ENCODE assay signal across 17 mouse cellular contexts in genomic region chr11:11895479-11895878, GRCm38 (mm10). TPM values are rescaled to one million over a fixed set of nuclear protein-coding genes. Genes with fewer than 3 reads are reported as not detected.
"Had no signal": no experiment of that assay in that cellular context is flagged by ENCODE, and none has a peak within 500 bp of the region (broad histone marks: within the 10 kb centered on the region; RNA-seq: fewer than 3 reads in every experiment).

No protein-coding gene starts in this region.

- H3K4me1 ChIP-seq: midbrain, embryonic 15.5 days; neural tube, embryonic 12.5 days had no signal

- H3K9ac ChIP-seq: liver, embryonic 14.5 days; lung, embryonic 15.5 days; midbrain, embryonic 13.5 days; midbrain, embryonic 15.5 days; neural tube, embryonic 12.5 days had no signal

- H3K4me3 ChIP-seq: lung, embryonic 15.5 days; megakaryocyte, embryonic 14.5 days; midbrain, embryonic 13.5 days; midbrain, embryonic 15.5 days; neural tube, embryonic 12.5 days had no signal

- DNase-seq: lung, adult 2 months; lung, postnatal 10 days; lung, postnatal 36 days; spleen, adult 18-20 months; thymus, adult 18-20 months; thymus, postnatal 14 days; thymus, postnatal 36 days had no signal

- H3K27ac ChIP-seq: liver, embryonic 14.5 days; lung, embryonic 15.5 days; macrophage; midbrain, embryonic 13.5 days; midbrain, embryonic 15.5 days; neural tube, embryonic 12.5 days had no signal

- H3K27me3 ChIP-seq: lung, embryonic 15.5 days; midbrain, embryonic 13.5 days; midbrain, embryonic 15.5 days; neural tube, embryonic 12.5 days had no signal

- H3K36me3 ChIP-seq: lung, embryonic 15.5 days; midbrain, embryonic 13.5 days; midbrain, embryonic 15.5 days; neural tube, embryonic 12.5 days had no signal

- ATAC-seq: midbrain, embryonic 13.5 days; midbrain, embryonic 15.5 days had no signal

- H3K4me2 ChIP-seq: lung, embryonic 15.5 days; midbrain, embryonic 11.5 days; midbrain, embryonic 13.5 days; midbrain, embryonic 15.5 days; neural tube, embryonic 12.5 days had no signal

- H3K9me3 ChIP-seq: lung, embryonic 15.5 days; megakaryocyte, embryonic 14.5 days; midbrain, embryonic 13.5 days; midbrain, embryonic 15.5 days; neural tube, embryonic 12.5 days had no signal

RNA-seq across cellular contexts. Expression of gene Ddc, which starts 2.5 kb away (rescaled TPM):
- total RNA-seq: megakaryocyte progenitor cell, adult 5-6 weeks; monocyte, adult 5-6 weeks had no signal
- polyA plus RNA-seq: macrophage had no signal
